Mouse (Mus musculus) olfactory bulb, adult 2 months (tissue): ENCODE results near the gene Ascc1. TPM values are rescaled to one million over a fixed set of nuclear protein-coding genes. Genes with fewer than 3 reads are reported as not detected.

Source experiments
- H3K27ac ChIP-seq: fragments of 200-500 bp; 2 replicates; pipeline ENCODE4 v1.5.1; 2012; ENCODE audit warnings: low read depth, low read length; ENCODE audit not compliant: insufficient read depth
- H3K4me1 ChIP-seq: fragments of 200-500 bp; 2 replicates; pipeline ENCODE4 v1.6.1; 2012; ENCODE audit warnings: low read length; ENCODE audit not compliant: control insufficient read depth, insufficient read depth
- H3K4me3 ChIP-seq: fragments of 200-500 bp; 2 replicates; pipeline ENCODE4 v1.5.1; 2012; ENCODE audit warnings: mild to moderate bottlenecking, low read depth, low read length, moderate library complexity; ENCODE audit not compliant: insufficient read depth
- CTCF ChIP-seq: fragments of 200-500 bp; IDR thresholded peaks from 2 replicates; pipeline ENCODE4 v1.5.1; 2012; ENCODE audit warnings: low read depth, mild to moderate bottlenecking, low read length, moderate library complexity; ENCODE audit not compliant: insufficient read depth
- POLR2A ChIP-seq: fragments of 200-500 bp; IDR thresholded peaks from 2 replicates; pipeline ENCODE4 v1.6.1; 2012; ENCODE audit warnings: mild to moderate bottlenecking, low read depth, low read length, moderate library complexity; ENCODE audit not compliant: insufficient read depth
- WGBS: fragments of 180-500 bp; shearing (Covaris S2); methylation state at CpG from one replicate; pipeline ENCODE4 v1.1.7; 2018; 5-methylcytosine and 5-hydroxymethylcytosine counted together
- polyA plus RNA-seq: library from polyadenylated mRNA; stranded (reverse); fragments of >200 nt; gene quantifications from 2 replicates; pipeline ENCODE4 v1.2.4, GENCODE M21; 2012; ENCODE audit warnings: low replicate concordance; ENCODE audit not compliant: missing spikeins, insufficient read depth, insufficient read length

Ascc1 gene
- polyA plus RNA-seq, 1 experiment = not detected

GRCm38 (mm10) chr10:60108321-60109111, 105.9 kb downstream of the Ascc1 start:
- 47% methylated on average over 17 of the region's 17 CpGs for WGBS

GRCm38 (mm10) chr10:60109336-60109735, 106.7 kb downstream of the Ascc1 start:
- H3K4me1 ChIP-seq = peaks cover 61% of the 10 kb centered on the region
- TF ChIP-seq CTCF (no peak), POLR2A (no peak)
- 68% methylated on average over 8 of the region's 8 CpGs for WGBS
- H3K4me3 ChIP-seq = peak overlapping the region; percentile 27; the same call in 1 of the 2 replicates
- H3K27ac ChIP-seq = peak overlapping the region; percentile 64

More at GRCm38 (mm10) chr10:60108321-60109111, 105.9 kb downstream of the Ascc1 start:
- H3K27ac ChIP-seq = peak overlapping the region; percentile 96
- H3K4me3 ChIP-seq = peak overlapping the region; percentile 82
- peaks cover 54% of the 10 kb centered on the region for H3K4me1 ChIP-seq
- TF ChIP-seq CTCF (no peak), POLR2A (no peak)

GRCm38 (mm10) chr10:60109989-60110388, 107.4 kb downstream of the Ascc1 start:
- WGBS = 37% methylated on average over 8 of the region's 8 CpGs
- H3K4me3 ChIP-seq = no peak overlapping the region
- H3K27ac ChIP-seq = no peak overlapping the region

GRCm38 (mm10) chr10:60110908-60111475, 108.4 kb downstream of the Ascc1 start:
- TF ChIP-seq POLR2A (no peak), CTCF (no peak)
- H3K4me3 ChIP-seq = no peak overlapping the region
- 86% methylated on average over 10 of the region's 10 CpGs for WGBS
- no peak overlapping the region for H3K27ac ChIP-seq
- H3K4me1 ChIP-seq = peaks cover 60% of the 10 kb centered on the region

More at GRCm38 (mm10) chr10:60109989-60110388, 107.4 kb downstream of the Ascc1 start:
- H3K4me1 ChIP-seq = peaks cover 60% of the 10 kb centered on the region
- no peak for TF ChIP-seq CTCF
- no peak for TF ChIP-seq POLR2A

GRCm38 (mm10) chr10:60113965-60114690, 111.5 kb downstream of the Ascc1 start:
- WGBS = 79% methylated on average over 9 of the region's 9 CpGs
- peak overlapping the region; percentile 62 for H3K27ac ChIP-seq
- no peak overlapping the region for H3K4me3 ChIP-seq
- no peak for TF ChIP-seq CTCF
- TF ChIP-seq POLR2A = no peak
- peaks cover 79% of the 10 kb centered on the region for H3K4me1 ChIP-seq

GRCm38 (mm10) chr10:60115345-60116185, 113.0 kb downstream of the Ascc1 start:
- Histone ChIP-seq H3K27ac (peak overlapping the region; percentile 98), H3K4me1 (peaks cover 76% of the 10 kb centered on the region), H3K4me3 (peak overlapping the region; percentile 41)
- TF ChIP-seq POLR2A (peak; percentile 37; the same call in 1 of the 2 replicates), CTCF (no peak)
- 6% methylated on average over 14 of the region's 14 CpGs for WGBS

GRCm38 (mm10) chr10:60116997-60117396, 114.4 kb downstream of the Ascc1 start:
- peak overlapping the region; percentile 98 for H3K27ac ChIP-seq

GRCm38 (mm10) chr10:60118464-60118863, 115.9 kb downstream of the Ascc1 start:
- TF ChIP-seq POLR2A = no peak
- TF ChIP-seq CTCF = no peak
- Histone ChIP-seq H3K4me3 (no peak overlapping the region), H3K4me1 (peaks cover 63% of the 10 kb centered on the region), H3K27ac (no peak overlapping the region)
- 64% methylated on average over 7 of the region's 7 CpGs for WGBS

More at GRCm38 (mm10) chr10:60116997-60117396, 114.4 kb downstream of the Ascc1 start:
- WGBS = 58% methylated on average over 4 of the region's 4 CpGs
- H3K4me1 ChIP-seq = peaks cover 73% of the 10 kb centered on the region
- no peak overlapping the region for H3K4me3 ChIP-seq
- TF ChIP-seq POLR2A = no peak
- no peak for TF ChIP-seq CTCF
